Mouse (Mus musculus) B cell, adult (primary cell): Measurements from ENCODE around the gene Hist1h4c. TPM values are rescaled to one million over a fixed set of nuclear protein-coding genes. Genes with fewer than 3 reads are reported as not detected.

ENCODE experiments used
- total RNA-seq: library from RNA; stranded (reverse); gene quantifications from 4 replicates; pipeline ENCODE4 v1.2.4, GENCODE M21; 2023; ENCODE audit not compliant: inconsistent age

The Hist1h4c gene
- 186 to 254 TPM (median 213 TPM) in 4 replicates for total RNA-seq

DNA sequence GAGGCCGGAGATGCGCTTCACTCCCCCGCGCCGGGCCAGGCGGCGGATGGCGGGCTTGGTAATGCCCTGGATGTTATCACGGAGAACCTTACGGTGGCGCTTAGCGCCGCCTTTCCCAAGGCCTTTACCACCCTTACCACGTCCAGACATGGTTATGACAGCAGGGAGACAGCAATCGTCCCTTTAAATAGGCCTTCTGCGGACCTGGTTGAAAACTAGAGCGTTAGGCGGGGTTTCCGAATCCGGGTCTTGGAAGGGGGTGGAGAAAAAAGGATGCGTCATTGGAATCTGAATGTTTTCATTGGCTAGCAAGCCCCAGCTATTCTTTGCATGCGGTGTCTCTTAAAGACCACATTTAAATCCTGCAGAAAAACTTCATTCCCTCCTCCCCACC is at the start of gene Hist1h4c:
TSS of gene Hist1h4c (minus strand) at position 155 of the 394 bp plus-strand sequence.

DNA sequence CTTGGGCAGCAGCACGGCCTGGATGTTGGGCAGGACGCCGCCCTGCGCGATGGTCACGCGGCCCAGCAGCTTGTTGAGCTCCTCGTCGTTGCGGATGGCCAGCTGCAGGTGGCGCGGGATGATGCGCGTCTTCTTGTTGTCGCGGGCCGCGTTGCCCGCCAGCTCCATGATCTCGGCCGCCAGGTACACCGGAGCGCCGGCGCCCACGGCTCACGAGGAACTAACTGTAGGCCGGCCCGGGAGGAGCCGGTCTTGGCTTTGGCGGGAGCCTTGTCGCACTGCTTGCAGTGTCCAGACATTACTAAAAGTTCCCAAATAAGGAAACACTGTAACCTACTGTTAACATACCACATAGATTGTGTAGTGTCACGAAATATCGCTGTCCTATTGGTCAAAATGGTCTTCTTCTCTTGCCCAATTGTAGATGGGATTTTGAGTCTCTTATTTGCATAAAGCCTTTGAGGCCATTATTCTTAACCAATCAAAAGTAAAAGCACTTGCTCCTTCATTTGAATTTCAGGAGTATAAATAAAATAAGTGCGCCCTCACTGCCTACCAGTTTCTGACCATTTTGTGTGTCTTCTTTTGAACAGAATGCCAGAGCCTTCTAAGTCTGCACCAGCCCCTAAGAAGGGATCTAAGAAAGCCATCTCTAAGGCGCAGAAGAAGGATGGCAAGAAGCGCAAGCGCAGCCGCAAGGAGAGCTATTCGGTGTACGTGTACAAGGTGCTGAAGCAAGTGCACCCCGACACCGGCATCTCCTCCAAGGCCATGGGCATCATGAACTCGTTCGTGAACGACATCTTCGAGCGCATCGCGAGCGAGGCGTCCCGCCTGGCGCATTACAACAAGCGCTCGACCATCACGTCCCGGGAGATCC is 48.2 kb upstream of the Hist1h4c start, which contains the start of gene Hist1h2bb:
TSS of gene Hist1h2bb (plus strand) at position 534 of the 880 bp plus-strand sequence.

DNA sequence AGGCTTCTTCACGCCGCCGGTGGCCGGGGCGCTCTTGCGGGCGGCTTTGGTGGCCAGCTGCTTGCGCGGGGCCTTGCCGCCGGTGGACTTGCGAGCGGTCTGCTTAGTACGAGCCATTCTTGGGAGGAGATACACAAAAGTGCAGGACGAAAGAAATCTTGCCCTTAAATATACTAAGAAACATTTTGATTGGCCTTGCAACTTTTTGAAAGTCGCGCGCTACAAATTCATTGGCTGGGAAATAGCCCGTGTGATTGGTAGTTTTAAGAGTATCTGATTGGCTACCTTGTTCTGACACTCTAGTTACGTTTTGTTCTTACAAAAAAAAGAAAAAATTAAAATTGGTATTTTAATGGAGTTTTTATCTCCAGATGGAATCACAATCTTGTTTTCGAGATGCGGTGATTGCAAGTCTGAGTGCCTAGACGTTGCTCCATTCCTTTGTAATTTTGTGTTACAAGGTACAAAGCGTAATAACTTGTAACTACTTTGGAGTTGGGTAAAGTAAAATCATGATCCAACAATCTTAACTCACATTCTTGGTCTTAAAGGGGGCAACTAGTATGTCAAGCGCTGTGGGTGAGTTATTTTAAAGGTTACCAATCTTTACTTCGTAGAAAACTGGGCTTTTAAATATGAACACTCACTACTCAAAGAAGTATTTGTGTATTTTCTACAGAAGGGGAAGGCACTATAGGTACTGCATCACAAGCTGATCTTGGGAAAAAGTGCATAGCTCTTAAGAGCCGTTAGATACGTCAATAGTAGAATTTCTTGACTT is 47.3 kb upstream of the Hist1h4c start, which contains the start of gene Hist1h3c:
TSS of gene Hist1h3c (minus strand) at position 222 of the 781 bp plus-strand sequence.

GRCm38 (mm10) chr13:23738677-23739068 is 40.4 kb upstream of the Hist1h4c start, which contains the start of gene Hist1h1c:
Gene Hist1h1c (plus strand): TSS chr13:23738808.

GRCm38 (mm10) chr13:23710374-23711089 is 12.3 kb upstream of the Hist1h4c start, which contains the start of gene Hfe:
Gene Hfe (minus strand): TSS chr13:23710854.

DNA sequence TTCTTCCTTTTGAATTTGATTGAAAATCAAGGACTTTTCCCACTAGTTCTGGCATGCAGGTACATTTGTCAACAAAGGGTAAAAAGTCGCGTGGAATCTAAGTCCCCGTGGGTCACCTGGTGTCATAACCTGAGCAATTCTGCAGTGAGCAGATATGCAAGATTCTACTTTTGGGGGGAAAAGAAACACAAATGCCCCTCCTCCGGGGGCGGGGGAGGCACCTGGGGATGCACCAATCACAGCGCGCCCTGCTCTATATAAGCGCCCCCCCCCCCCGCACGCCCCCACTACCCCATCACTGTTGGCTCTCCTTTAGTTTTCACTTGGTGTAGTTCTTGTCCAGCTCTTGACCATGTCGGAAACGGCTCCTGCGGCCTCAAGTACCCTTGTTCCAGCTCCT is 2.7 kb downstream of the Hist1h4c start, which contains the start of gene Hist1h1t:
TSS of gene Hist1h1t (plus strand) at position 301 of the 400 bp plus-strand sequence.

GRCm38 (mm10) chr13:23683755-23684281 is 14.4 kb downstream of the Hist1h4c start, which contains the start of the genes Hist1h2ac and Hist1h2bc:
Gene Hist1h2ac (minus strand): TSS chr13:23683948.
Gene Hist1h2bc (plus strand): TSS chr13:23684199.

Other genes starting within 250 kb of the Hist1h4c start
- gene Btn1a1, start 232.6 kb downstream of the Hist1h4c start, total RNA-seq: not detected in 4 replicates
- gene Btn2a2, start 209.6 kb downstream of the Hist1h4c start, total RNA-seq: 0.61 to 1.7 TPM (median 1.6 TPM) in 3 of 4 replicates, not detected in the other
- 380 to 493 TPM (median 419 TPM) in 4 replicates for gene Hist1h4h, start 167.4 kb downstream of the Hist1h4c start, total RNA-seq
- 18.4 to 42.2 TPM (median 32.0 TPM) in 4 replicates for gene Hist1h2af, start 164.5 kb downstream of the Hist1h4c start, total RNA-seq
- 5.1 to 15.0 TPM (median 8.0 TPM) in 4 replicates for gene Hist1h3g, start 163.0 kb downstream of the Hist1h4c start, total RNA-seq
- 11.3 to 16.6 TPM (median 13.7 TPM) in 4 replicates for gene Hist1h2bh, start 155.1 kb downstream of the Hist1h4c start, total RNA-seq
- 123 to 144 TPM (median 124 TPM) in 4 replicates for gene Hist1h3f, start 154.4 kb downstream of the Hist1h4c start, total RNA-seq
- gene Hist1h4f, start 146.8 kb downstream of the Hist1h4c start, total RNA-seq: 90.4 to 98.1 TPM (median 92.8 TPM) in 4 replicates
- 25.4 to 29.9 TPM (median 27.1 TPM) in 4 replicates for gene Hist1h1d, start 145.2 kb downstream of the Hist1h4c start, total RNA-seq
- gene Hist1h3e, start 136.1 kb downstream of the Hist1h4c start, total RNA-seq: 304 to 393 TPM (median 327 TPM) in 4 replicates
- 14.4 to 36.0 TPM (median 25.7 TPM) in 4 replicates for gene Hist1h2ae, start 127.2 kb downstream of the Hist1h4c start, total RNA-seq
- gene Hist1h2bg, start 127.1 kb downstream of the Hist1h4c start, total RNA-seq: 482 to 521 TPM (median 495 TPM) in 4 replicates
- gene Hist1h2bf, start 124.3 kb downstream of the Hist1h4c start, total RNA-seq: 216 to 268 TPM (median 252 TPM) in 4 replicates
- 41.9 to 71.0 TPM (median 49.4 TPM) in 4 replicates for gene Hist1h2ad, start 124.1 kb downstream of the Hist1h4c start, total RNA-seq
- 32.2 to 49.8 TPM (median 35.5 TPM) in 4 replicates for gene Hist1h3d, start 122.7 kb downstream of the Hist1h4c start, total RNA-seq
- gene Hist1h4d, start 116.9 kb downstream of the Hist1h4c start, total RNA-seq: 154 to 204 TPM (median 177 TPM) in 4 replicates
- gene Hist1h2be, start 77.3 kb downstream of the Hist1h4c start, total RNA-seq: 30.3 to 38.2 TPM (median 33.1 TPM) in 4 replicates
- gene Hist1h1e, start 75.9 kb downstream of the Hist1h4c start, total RNA-seq: 319 to 416 TPM (median 354 TPM) in 4 replicates
- gene Hist1h2ac, start 14.5 kb downstream of the Hist1h4c start, total RNA-seq: 10.0 to 14.4 TPM (median 11.1 TPM) in 4 replicates
- gene Hist1h2bc, start 14.3 kb downstream of the Hist1h4c start, total RNA-seq: 19.7 to 31.0 TPM (median 21.7 TPM) in 4 replicates
- gene Hist1h1t, start 2.6 kb downstream of the Hist1h4c start, total RNA-seq: 0.77 to 1.4 TPM (median 1.1 TPM) in 3 of 4 replicates, not detected in the other
- gene Hfe, start 12.4 kb upstream of the Hist1h4c start, total RNA-seq: 0.69 to 2.2 TPM (median 1.4 TPM) in 4 replicates
- gene Hist1h1c, start 40.4 kb upstream of the Hist1h4c start, total RNA-seq: 908 to 1,217 TPM (median 961 TPM) in 4 replicates
- gene Hist1h3c, start 47.1 kb upstream of the Hist1h4c start, total RNA-seq: 12.3 to 17.5 TPM (median 15.7 TPM) in 4 replicates
- gene Hist1h2bb, start 48.3 kb upstream of the Hist1h4c start, total RNA-seq: 71.4 to 93.9 TPM (median 80.8 TPM) in 4 replicates
- gene Hist1h2ab, start 52.7 kb upstream of the Hist1h4c start, total RNA-seq: 70.2 to 102 TPM (median 85.3 TPM) in 4 replicates
- gene Hist1h3b, start 53.8 kb upstream of the Hist1h4c start, total RNA-seq: 58.2 to 88.1 TPM (median 67.4 TPM) in 4 replicates
- gene Hist1h4b, start 58.6 kb upstream of the Hist1h4c start, total RNA-seq: 102 to 129 TPM (median 105 TPM) in 4 replicates
- gene Hist1h4a, start 62.8 kb upstream of the Hist1h4c start, total RNA-seq: 166 to 182 TPM (median 176 TPM) in 4 replicates
- 384 to 431 TPM (median 397 TPM) in 4 replicates for gene Hist1h3a, start 63.9 kb upstream of the Hist1h4c start, total RNA-seq
- gene Hist1h1a, start 65.2 kb upstream of the Hist1h4c start, total RNA-seq: 34.9 to 57.5 TPM (median 37.6 TPM) in 4 replicates
- gene Trim38, start 71.5 kb upstream of the Hist1h4c start, total RNA-seq: not detected in 4 replicates
- not detected in 4 replicates for gene Slc17a2, start 108.5 kb upstream of the Hist1h4c start, total RNA-seq
- gene Slc17a3, start 141.0 kb upstream of the Hist1h4c start, total RNA-seq: not detected in 4 replicates
- gene Slc17a1, start 169.3 kb upstream of the Hist1h4c start, total RNA-seq: not detected in 4 replicates
- not detected in 4 replicates for gene Slc17a4, start 216.6 kb upstream of the Hist1h4c start, total RNA-seq
- gene Hist1h2ba, start 235.7 kb upstream of the Hist1h4c start, total RNA-seq: not detected in 4 replicates
- gene Hist1h2aa, start 236.0 kb upstream of the Hist1h4c start, total RNA-seq: not detected in 4 replicates